Mouse (Mus musculus) hindbrain, postnatal 0 days (tissue): ENCODE measurements around the gene Prkci. TPM values are rescaled to one million over a fixed set of nuclear protein-coding genes. Genes with fewer than 3 reads are reported as not detected.

Source experiments
- ATAC-seq: fragments of 200-750 bp; cut with Nextera tagmentation; 2 replicates; pipeline ENCODE4 v1.8.0; 2017; ENCODE audit warnings: mild to moderate bottlenecking, moderate TSS enrichment, moderate library complexity
- DNase-seq: peaks from one replicate; pipeline ENCODE4 v3.0.0-alpha.2; 2015; ENCODE audit warnings: low spot score
- H3K27ac ChIP-seq: fragments of 300-500 bp; sonication (generic); 2 replicates; pipeline ENCODE4 v1.5.1; 2014; ENCODE audit warnings: mild to moderate bottlenecking
- H3K27me3 ChIP-seq: fragments of 300-500 bp; sonication (generic); 2 replicates; pipeline ENCODE4 v1.6.1; 2014; ENCODE audit warnings: low read length, mixed read lengths; ENCODE audit not compliant: insufficient read depth
- H3K36me3 ChIP-seq: fragments of 300-500 bp; sonication (generic); 2 replicates; pipeline ENCODE4 v1.6.1; 2014; ENCODE audit warnings: low read length, mixed read lengths; ENCODE audit not compliant: insufficient read depth
- H3K4me1 ChIP-seq: fragments of 300-500 bp; sonication (generic); 2 replicates; pipeline ENCODE4 v1.6.1; 2014; ENCODE audit warnings: antibody characterized with exemption, low read length, mixed read lengths; ENCODE audit not compliant: insufficient read depth
- H3K4me2 ChIP-seq: fragments of 300-500 bp; sonication (generic); 2 replicates; pipeline ENCODE4 v1.6.1; 2014; ENCODE audit warnings: low read depth, mild to moderate bottlenecking, low read length, moderate library complexity, mixed read lengths
- H3K4me3 ChIP-seq: fragments of 300-500 bp; sonication (generic); 2 replicates; pipeline ENCODE4 v1.5.1; 2014; ENCODE audit warnings: low read length
- H3K9ac ChIP-seq: fragments of 300-500 bp; sonication (generic); replicated peaks from 2 replicates; pipeline ENCODE4 v1.6.1; 2014; ENCODE audit warnings: mild to moderate bottlenecking, low read length, moderate library complexity, mixed read lengths
- H3K9me3 ChIP-seq: fragments of 300-500 bp; sonication (generic); 2 replicates; pipeline ENCODE4 v1.6.1; 2016; ENCODE audit warnings: low read length, mixed read lengths
- CTCF ChIP-seq: IDR thresholded peaks from 2 replicates; pipeline ENCODE4 v1.5.1; 2016; ENCODE audit warnings: antibody characterized with exemption, control low read depth, low read depth
- WGBS: fragments of 180-500 bp; shearing (Covaris S2); extraction: QIAGEN DNeasy Blood & Tissue Kit; methylation state at CpG from one replicate; pipeline ENCODE4 v1.1.7; 2014; 5-methylcytosine and 5-hydroxymethylcytosine counted together
- polyA plus RNA-seq: library from polyadenylated mRNA; unstranded; fragments of >200 nt; fragmentation: Nextera tagmentation; extraction: Ambion mirVana; gene quantifications from 2 replicates; pipeline ENCODE4 v1.2.1, GENCODE M21; 2015
- total RNA-seq: library from RNA; depleted of rRNA; stranded (reverse); fragments of >200 nt; gene quantifications from 2 replicates; pipeline ENCODE4 v1.2.3, GENCODE M21; 2014

Gene Prkci
- total and polyA plus RNA-seq, 2 experiments from 2014 or later = 20.8 to 45.2 TPM

DNA sequence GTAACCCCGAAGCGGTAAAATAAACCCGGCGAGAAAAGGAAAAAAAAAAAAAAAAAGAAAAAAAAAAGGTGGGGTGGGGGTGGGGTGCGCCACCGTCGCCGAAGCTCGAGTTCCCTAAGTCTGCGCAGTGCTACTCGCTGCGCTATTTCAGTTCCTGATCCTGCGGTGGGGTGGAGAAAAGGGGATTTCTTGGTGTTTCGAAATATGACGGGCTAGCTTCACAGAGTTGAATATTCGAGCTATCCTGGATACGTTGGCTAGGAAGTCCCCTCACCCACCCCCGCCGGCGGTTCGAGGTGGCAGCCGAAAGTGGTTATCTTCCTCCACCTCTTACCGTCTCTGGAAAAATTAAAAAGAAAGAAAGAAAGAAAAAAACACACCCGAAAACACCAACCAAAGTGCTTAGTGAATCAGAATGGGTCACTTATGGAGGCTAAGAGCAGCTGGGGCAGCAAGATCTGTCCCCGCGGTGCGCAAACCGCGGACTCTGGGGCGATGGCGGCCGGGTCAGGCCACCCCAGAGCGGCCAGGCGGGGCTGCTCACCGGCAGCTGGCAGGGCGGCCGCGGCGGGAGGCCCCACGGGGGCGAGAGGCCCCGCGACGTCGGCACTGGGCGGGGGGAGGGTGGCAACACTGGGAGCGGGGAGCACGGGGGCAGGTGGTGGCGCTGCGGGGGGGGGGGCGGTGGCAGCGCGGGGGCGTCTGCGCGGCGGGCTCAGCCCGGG lies 98.2 kb downstream of the Prkci start:
- H3K27ac ChIP-seq = peak overlapping the region; percentile 99
- under 1% methylated on average over 33 of the region's 58 CpGs for WGBS
- TF ChIP-seq CTCF = no peak

DNA sequence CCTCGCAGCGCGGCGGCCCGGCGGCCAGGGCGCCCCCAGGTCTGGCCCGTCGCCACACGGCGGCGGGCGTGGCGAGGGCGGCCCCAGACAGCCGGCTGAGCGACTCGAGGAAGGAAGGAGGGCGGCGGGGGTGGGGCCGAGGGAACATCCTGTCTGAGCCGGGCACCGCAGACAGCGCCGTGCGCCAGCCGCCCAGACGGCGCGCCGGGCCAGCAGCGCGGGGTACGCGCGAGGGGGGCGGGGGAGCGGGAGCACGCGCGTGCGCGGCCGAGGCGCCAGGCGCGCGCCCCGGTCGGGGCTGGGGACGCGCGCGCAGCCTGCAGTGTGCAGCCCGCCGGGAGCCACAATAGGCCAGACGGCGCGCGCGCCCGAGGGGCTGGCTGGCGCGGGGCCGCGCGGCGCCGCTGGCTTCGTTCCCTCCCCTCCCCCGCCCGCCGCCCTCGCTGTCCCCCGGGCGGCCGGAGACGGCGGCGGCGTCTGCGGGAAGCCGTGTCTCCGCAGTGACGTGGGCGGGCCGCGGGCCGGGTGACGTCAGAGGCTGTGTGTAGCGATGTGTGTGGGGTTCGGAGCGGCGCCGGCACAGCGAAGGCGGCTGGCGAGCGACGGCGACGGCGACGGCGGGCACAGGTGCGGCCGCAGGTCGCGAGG lies 99.1 kb downstream of the Prkci start, which contains the start of gene Skil:
Gene Skil, plus strand, starts transcription at position 528 of the 648 bp plus-strand sequence.
- Histone ChIP-seq H3K27ac (peak within 1 kb of the TSS; percentile 99), H3K9ac (peak within 1 kb of the TSS; percentile 96), H3K4me3 (peak within 1 kb of the TSS; percentile 92), H3K27me3 (no peaks in the 10 kb centered on the region), H3K4me2 (peak within 1 kb of the TSS; percentile 92), H3K36me3 (peaks cover 4% of the 10 kb centered on the region; the same call in 1 of the 2 replicates), H3K4me1 (peaks cover 23% of the 10 kb centered on the region), H3K9me3 (no peaks in the 10 kb centered on the region)
- TF ChIP-seq CTCF = no peak
- peak; percentile 95 for ATAC-seq
- WGBS = under 1% methylated on average over 64 of the region's 109 CpGs
- peak; percentile 98 for DNase-seq

More for the DNA sequence above, 98.2 kb downstream of the Prkci start:
- Histone ChIP-seq H3K9me3 (no peaks in the 10 kb centered on the region), H3K36me3 (peaks cover 4% of the 10 kb centered on the region; the same call in 1 of the 2 replicates), H3K4me2 (peak overlapping the region; percentile 92), H3K4me3 (peak overlapping the region; percentile 92), H3K4me1 (peaks cover 19% of the 10 kb centered on the region), H3K9ac (peak overlapping the region; percentile 96), H3K27me3 (no peaks in the 10 kb centered on the region)
- DNase-seq (peak; percentile 85), ATAC-seq (peak; percentile 39)

- TF ChIP-seq CTCF = no peak
- Histone ChIP-seq H3K27ac (peak overlapping the region; percentile 99), H3K36me3 (peaks cover 4% of the 10 kb centered on the region; the same call in 1 of the 2 replicates), H3K27me3 (no peaks in the 10 kb centered on the region), H3K4me1 (peaks cover 28% of the 10 kb centered on the region), H3K9me3 (no peaks in the 10 kb centered on the region), H3K4me2 (peak overlapping the region; percentile 92), H3K4me3 (peak overlapping the region; percentile 92), H3K9ac (peak overlapping the region; percentile 96)
- ATAC-seq = 0 out of 2 replicates have a peak, but pooled peaks have one; percentile 12
- WGBS = 0% methylated on average over 27 of the region's 39 CpGs
- DNase-seq = no peak
These were observed 99.6 kb downstream of the Prkci start for GRCm38 (mm10) chr3:31095179-31095490.

DNA sequence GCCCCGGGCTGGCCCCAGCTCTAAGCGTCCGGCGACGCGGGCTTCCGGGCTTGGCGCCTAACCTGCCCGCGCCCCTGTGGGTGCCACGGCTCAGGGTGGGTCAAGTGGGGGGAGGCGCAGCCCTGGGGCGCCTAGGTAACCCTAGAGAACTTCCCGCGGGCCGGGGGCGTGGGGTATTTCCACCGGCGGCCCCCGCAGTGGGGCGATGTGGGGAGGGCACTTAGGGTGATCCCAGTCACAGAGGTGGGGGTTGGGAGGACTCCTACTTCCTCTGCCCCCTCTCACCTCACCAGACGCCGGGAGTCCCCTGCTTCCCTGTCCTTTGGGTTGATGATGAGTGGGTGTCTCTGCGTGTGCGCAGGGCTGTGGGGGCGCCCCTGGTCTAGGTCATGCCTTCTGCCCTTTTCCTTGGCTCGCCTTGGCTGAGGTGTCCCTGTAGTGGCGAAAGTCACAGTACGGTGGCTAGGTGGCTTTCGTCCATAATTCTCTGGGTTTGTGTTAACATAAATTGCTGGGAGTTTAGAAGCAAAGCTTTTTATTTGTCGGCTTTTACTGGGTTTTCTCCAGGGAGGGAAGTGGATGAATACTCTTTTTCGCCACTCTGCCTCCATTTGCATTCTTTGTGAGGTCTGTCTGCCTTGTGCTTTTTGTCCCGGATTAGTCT lies 100.1 kb downstream of the Prkci start:
- no peaks in the 10 kb centered on the region for H3K27me3 ChIP-seq
- WGBS = under 1% methylated on average over 31 of the region's 33 CpGs

GRCm38 (mm10) chr3:31096155-31097101 lies 100.9 kb downstream of the Prkci start:
- peaks cover 4% of the 10 kb centered on the region; the same call in 1 of the 2 replicates for H3K36me3 ChIP-seq
- no peak for DNase-seq
- H3K27me3 ChIP-seq = no peaks in the 10 kb centered on the region
- no peaks in the 10 kb centered on the region for H3K9me3 ChIP-seq
- 37% methylated on average over 10 of the region's 10 CpGs for WGBS
- peak overlapping the region; percentile 99 for H3K27ac ChIP-seq
- peaks cover 30% of the 10 kb centered on the region for H3K4me1 ChIP-seq
- peak overlapping the region; percentile 92 for H3K4me2 ChIP-seq
- ATAC-seq = no peak
- no peak for TF ChIP-seq CTCF
- peak overlapping the region; percentile 96 for H3K9ac ChIP-seq
- peak overlapping the region; percentile 92 for H3K4me3 ChIP-seq

More for the DNA sequence above, 100.1 kb downstream of the Prkci start:
- Histone ChIP-seq H3K9me3 (no peaks in the 10 kb centered on the region), H3K4me2 (peak overlapping the region; percentile 92), H3K4me1 (peaks cover 30% of the 10 kb centered on the region), H3K27ac (peak overlapping the region; percentile 99), H3K36me3 (peaks cover 4% of the 10 kb centered on the region; the same call in 1 of the 2 replicates), H3K9ac (peak overlapping the region; percentile 96), H3K4me3 (peak overlapping the region; percentile 92)
- peak; percentile 3 for ATAC-seq
- no peak for TF ChIP-seq CTCF
- DNase-seq = peak; percentile 58
